Mouse (Mus musculus) cortical plate, adult 2 months (tissue): ENCODE results near the gene Chrnb2. TPM values are rescaled to one million over a fixed set of nuclear protein-coding genes. Genes with fewer than 3 reads are reported as not detected.
"Not testable (repeated sequence)": the region's sequence is repeated elsewhere in the genome, so short reads cannot be mapped to it uniquely, and the experiment has no call there.

ENCODE experiments used
- H3K27ac ChIP-seq: fragments of 200-500 bp; 2 replicates; pipeline ENCODE4 v1.5.1; 2012; ENCODE audit warnings: low read length, control low read depth, inconsistent platforms; ENCODE audit not compliant: insufficient read depth
- H3K4me1 ChIP-seq: fragments of 200-500 bp; 2 replicates; pipeline ENCODE4 v1.6.1; 2011; ENCODE audit warnings: low read length; ENCODE audit not compliant: control insufficient read depth, insufficient read depth
- H3K4me3 ChIP-seq: fragments of 200-500 bp; 2 replicates; pipeline ENCODE4 v1.5.1; 2011; ENCODE audit warnings: mild to moderate bottlenecking, low read length, control low read depth; ENCODE audit not compliant: insufficient read depth
- CTCF ChIP-seq: fragments of 200-500 bp; IDR thresholded peaks from 2 replicates; pipeline ENCODE4 v1.5.1; 2011; ENCODE audit warnings: mild to moderate bottlenecking, control low read depth, low read length; ENCODE audit not compliant: insufficient read depth; ENCODE audit errors: extremely low read depth
- POLR2A ChIP-seq: fragments of 200-500 bp; IDR thresholded peaks from 2 replicates; pipeline ENCODE4 v1.6.1; 2011; ENCODE audit warnings: mild to moderate bottlenecking, low read length, control low read depth; ENCODE audit not compliant: insufficient read depth; ENCODE audit errors: extremely low read depth
- polyA plus RNA-seq: library from polyadenylated mRNA; depleted of rRNA; stranded (reverse); fragments of >200 nt; gene quantifications from 2 replicates; pipeline ENCODE4 v1.2.3, GENCODE M21; 2012

The Chrnb2 gene
- polyA plus RNA-seq, 1 experiment: 22.6 TPM

GRCm38 (mm10) chr3:89800774-89801506 lies 36.5 kb upstream of the Chrnb2 start:
- Histone ChIP-seq H3K4me1 (no peaks in the 10 kb centered on the region), H3K27ac (no peak overlapping the region), H3K4me3 (no peak overlapping the region)
- TF ChIP-seq POLR2A: no peak
- no peak for TF ChIP-seq CTCF

GRCm38 (mm10) chr3:89800078-89800477 lies 35.6 kb upstream of the Chrnb2 start:
- not testable (repeated sequence) for H3K4me3 ChIP-seq, H3K4me1 ChIP-seq, H3K27ac ChIP-seq

GRCm38 (mm10) chr3:89799476-89799875 lies 35.0 kb upstream of the Chrnb2 start:
- no peaks in the 10 kb centered on the region for H3K4me1 ChIP-seq
- no peak overlapping the region for H3K27ac ChIP-seq
- no peak for TF ChIP-seq POLR2A
- no peak for TF ChIP-seq CTCF
- no peak overlapping the region for H3K4me3 ChIP-seq

- H3K4me3 ChIP-seq: no peak overlapping the region
- no peak for TF ChIP-seq POLR2A
- no peak for TF ChIP-seq CTCF
- no peaks in the 10 kb centered on the region for H3K4me1 ChIP-seq
- no peak overlapping the region for H3K27ac ChIP-seq
Measured at GRCm38 (mm10) chr3:89798518-89798917, 34.1 kb upstream of the Chrnb2 start.

GRCm38 (mm10) chr3:89796358-89796757 lies 31.9 kb upstream of the Chrnb2 start:
- TF ChIP-seq POLR2A (no peak), CTCF (no peak)
- no peak overlapping the region for H3K4me3 ChIP-seq
- H3K27ac ChIP-seq: no peak overlapping the region
- no peaks in the 10 kb centered on the region for H3K4me1 ChIP-seq

- no peaks in the 10 kb centered on the region for H3K4me1 ChIP-seq
- H3K27ac ChIP-seq: no peak overlapping the region
- H3K4me3 ChIP-seq: no peak overlapping the region
- no peak for TF ChIP-seq POLR2A
Measured at GRCm38 (mm10) chr3:89795746-89796145, 31.3 kb upstream of the Chrnb2 start.

- Histone ChIP-seq H3K27ac (no peak overlapping the region), H3K4me1 (no peaks in the 10 kb centered on the region), H3K4me3 (no peak overlapping the region)
- TF ChIP-seq CTCF: no peak
- TF ChIP-seq POLR2A: no peak
Measured at GRCm38 (mm10) chr3:89794616-89795015, 30.2 kb upstream of the Chrnb2 start.

GRCm38 (mm10) chr3:89788680-89789352 lies 24.4 kb upstream of the Chrnb2 start:
- H3K4me3 ChIP-seq: no peak overlapping the region
- H3K27ac ChIP-seq: no peak overlapping the region
- TF ChIP-seq POLR2A (no peak), CTCF (0 out of 2 replicates have a peak, but pooled peaks have one; percentile 12)
- H3K4me1 ChIP-seq: no peaks in the 10 kb centered on the region

GRCm38 (mm10) chr3:89786275-89786674 lies 21.8 kb upstream of the Chrnb2 start:
- no peak for TF ChIP-seq POLR2A
- TF ChIP-seq CTCF: no peak
- Histone ChIP-seq H3K27ac (no peak overlapping the region), H3K4me1 (no peaks in the 10 kb centered on the region), H3K4me3 (no peak overlapping the region)
